Mouse (Mus musculus) small intestine, adult 2 months (tissue): ENCODE data around the gene Ssr1.

Source experiments
- CTCF ChIP-seq: fragments of 200-500 bp; IDR thresholded peaks from 2 replicates; pipeline ENCODE4 v1.5.1; 2012; ENCODE audit warnings: low read depth, mild to moderate bottlenecking, control low read depth, inconsistent platforms, low read length, moderate library complexity, mixed read lengths; ENCODE audit not compliant: insufficient replicate concordance, insufficient read length; ENCODE audit errors: extremely low read depth
- POLR2A ChIP-seq: fragments of 200-500 bp; IDR thresholded peaks from 2 replicates; pipeline ENCODE4 v1.6.1; 2012; ENCODE audit warnings: low read depth, mild to moderate bottlenecking, control low read depth, inconsistent platforms, low read length, moderate library complexity

- TF ChIP-seq CTCF (no peak), POLR2A (no peak)
These were observed 43.8 kb upstream of the Ssr1 start for GRCm38 (mm10) chr13:38037811-38038210.
